Mouse (Mus musculus): ENCODE data around the gene Tnk1.

GRCm38 (mm10) chr11:69836703-69837576 is 21.6 kb downstream of the Tnk1 start:
- no peak for TF ChIP-seq MAFK (IDR thresholded peaks at IDR 0.05; ENCODE audit: insufficient read depth, low read depth, low read length)
- no peak for TF ChIP-seq CHD2 (IDR thresholded peaks at IDR 0.05; ENCODE audit: low read depth, low read length)
- TF ChIP-seq ZNF384 (IDR thresholded peaks at IDR 0.05; ENCODE audit: low read depth, low read length): no peak
